Mouse (Mus musculus) hindbrain, embryonic 10.5 days (tissue): ENCODE data around the gene Erc2. TPM values are rescaled to one million over a fixed set of nuclear protein-coding genes. Genes with fewer than 3 reads are reported as not detected.

Source experiments
- DNase-seq: peaks from one replicate; pipeline ENCODE4 v3.0.0-alpha.2; 2017; ENCODE audit warnings: low spot score
- H3K27ac ChIP-seq: fragments of 300-500 bp; sonication (generic); 2 replicates; pipeline ENCODE4 v1.5.1; 2016; ENCODE audit warnings: mild to moderate bottlenecking, moderate library complexity
- H3K27me3 ChIP-seq: fragments of 300-500 bp; sonication (generic); 2 replicates; pipeline ENCODE4 v1.6.1; 2016; ENCODE audit warnings: mild to moderate bottlenecking; ENCODE audit not compliant: poor library complexity, insufficient read depth, severe bottlenecking
- H3K36me3 ChIP-seq: fragments of 300-500 bp; sonication (generic); 2 replicates; pipeline ENCODE4 v1.6.1; 2016; ENCODE audit warnings: mild to moderate bottlenecking, moderate library complexity
- H3K4me1 ChIP-seq: fragments of 300-500 bp; sonication (generic); replicated peaks from 2 replicates; pipeline ENCODE4 v1.6.1; 2016; ENCODE audit warnings: mild to moderate bottlenecking
- H3K4me3 ChIP-seq: fragments of 300-500 bp; sonication (generic); 2 replicates; pipeline ENCODE4 v1.5.1; 2016; ENCODE audit warnings: mild to moderate bottlenecking, moderate library complexity
- H3K9me3 ChIP-seq: fragments of 300-500 bp; sonication (generic); 2 replicates; pipeline ENCODE4 v1.6.1; 2016; ENCODE audit warnings: mild to moderate bottlenecking, moderate library complexity
- WGBS: fragments of 180-500 bp; shearing (Covaris S2); methylation state at CpG from one replicate; pipeline ENCODE4 v1.1.7; 2016; 5-methylcytosine and 5-hydroxymethylcytosine counted together
- polyA plus RNA-seq: library from polyadenylated mRNA; unstranded; fragments of >200 nt; fragmentation: Nextera tagmentation; extraction: Ambion mirVana; gene quantifications from 2 replicates; pipeline ENCODE4 v1.2.1, GENCODE M21; 2016

Gene Erc2
- polyA plus RNA-seq, 1 experiment from 2014 or later: 15.3 TPM

- Histone ChIP-seq H3K4me3 (no peak overlapping the region), H3K36me3 (no peaks in the 10 kb centered on the region), H3K27me3 (no peaks in the 10 kb centered on the region), H3K4me1 (no peaks in the 10 kb centered on the region; the same call in 1 of the 2 replicates), H3K9me3 (no peaks in the 10 kb centered on the region), H3K27ac (no peak overlapping the region)
- WGBS: 86% methylated on average over 6 of the region's 6 CpGs
- no peak for DNase-seq
These were observed 201.7 kb downstream of the Erc2 start for GRCm38 (mm10) chr14:27823897-27824296.

- Histone ChIP-seq H3K4me3 (no peak overlapping the region), H3K4me1 (no peaks in the 10 kb centered on the region; the same call in 1 of the 2 replicates), H3K27ac (no peak overlapping the region), H3K27me3 (no peaks in the 10 kb centered on the region), H3K9me3 (no peaks in the 10 kb centered on the region), H3K36me3 (no peaks in the 10 kb centered on the region)
- 91% methylated on average over 1 of the region's 1 CpGs for WGBS
- DNase-seq: no peak
These were observed 204.6 kb downstream of the Erc2 start for GRCm38 (mm10) chr14:27826829-27827228.

- no peaks in the 10 kb centered on the region for H3K27me3 ChIP-seq
- no peak for DNase-seq
- 44% methylated on average over 2 of the region's 2 CpGs for WGBS
- no peaks in the 10 kb centered on the region; the same call in 1 of the 2 replicates for H3K4me1 ChIP-seq
- H3K9me3 ChIP-seq: no peaks in the 10 kb centered on the region
- no peaks in the 10 kb centered on the region for H3K36me3 ChIP-seq
- no peak overlapping the region for H3K4me3 ChIP-seq
- no peak overlapping the region for H3K27ac ChIP-seq
These were observed 205.9 kb downstream of the Erc2 start for GRCm38 (mm10) chr14:27828089-27828488.

- DNase-seq: no peak
- Histone ChIP-seq H3K9me3 (no peaks in the 10 kb centered on the region), H3K27ac (no peak overlapping the region), H3K27me3 (no peaks in the 10 kb centered on the region), H3K4me3 (no peak overlapping the region), H3K36me3 (no peaks in the 10 kb centered on the region), H3K4me1 (no peaks in the 10 kb centered on the region; the same call in 1 of the 2 replicates)
- WGBS: 88% methylated on average over 4 of the region's 4 CpGs
These were observed 210.0 kb downstream of the Erc2 start for GRCm38 (mm10) chr14:27832196-27832595.

- no peaks in the 10 kb centered on the region for H3K4me1 ChIP-seq
- DNase-seq: no peak
- no peaks in the 10 kb centered on the region for H3K27me3 ChIP-seq
- WGBS: 95% methylated on average over 1 of the region's 1 CpGs
- no peak overlapping the region for H3K4me3 ChIP-seq
- no peaks in the 10 kb centered on the region for H3K36me3 ChIP-seq
- no peaks in the 10 kb centered on the region for H3K9me3 ChIP-seq
- no peak overlapping the region for H3K27ac ChIP-seq
These were observed 213.1 kb downstream of the Erc2 start for GRCm38 (mm10) chr14:27835351-27835750.

- no peak overlapping the region for H3K4me3 ChIP-seq
- WGBS: 87% methylated on average over 6 of the region's 6 CpGs
These were observed 215.4 kb downstream of the Erc2 start for GRCm38 (mm10) chr14:27837601-27838105.

DNA sequence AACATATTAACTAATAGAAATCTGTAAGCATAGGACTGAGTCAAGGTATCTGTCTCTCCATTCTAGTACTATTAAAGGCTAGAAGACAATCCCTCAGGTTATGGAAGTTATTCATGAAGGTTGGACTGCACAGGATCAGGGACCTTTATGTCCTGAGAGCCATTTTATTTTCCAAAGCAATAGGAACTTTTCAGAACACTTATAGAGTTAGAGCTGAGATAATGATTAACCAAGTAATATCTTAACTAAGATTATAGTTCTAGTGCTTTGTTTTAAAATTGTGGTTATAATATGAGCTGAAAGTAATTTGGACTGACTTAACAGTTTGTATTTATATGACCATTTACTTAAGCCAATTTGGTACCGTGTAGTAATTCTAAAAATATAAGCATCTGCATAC, 217.9 kb downstream of the Erc2 start:
- Histone ChIP-seq H3K4me1 (no peaks in the 10 kb centered on the region), H3K27me3 (no peaks in the 10 kb centered on the region), H3K36me3 (no peaks in the 10 kb centered on the region), H3K4me3 (no peak overlapping the region), H3K27ac (no peak overlapping the region), H3K9me3 (no peaks in the 10 kb centered on the region)
- 89% methylated on average over 1 of the region's 1 CpGs for WGBS
- no peak for DNase-seq

More at GRCm38 (mm10) chr14:27837601-27838105, 215.4 kb downstream of the Erc2 start:
- Histone ChIP-seq H3K36me3 (no peaks in the 10 kb centered on the region), H3K27me3 (no peaks in the 10 kb centered on the region), H3K27ac (no peak overlapping the region), H3K9me3 (no peaks in the 10 kb centered on the region), H3K4me1 (no peaks in the 10 kb centered on the region)
- no peak for DNase-seq

- WGBS: 78% methylated on average over 2 of the region's 2 CpGs
- DNase-seq: no peak
- Histone ChIP-seq H3K4me1 (no peaks in the 10 kb centered on the region), H3K27ac (no peak overlapping the region), H3K36me3 (no peaks in the 10 kb centered on the region), H3K4me3 (no peak overlapping the region), H3K9me3 (no peaks in the 10 kb centered on the region), H3K27me3 (no peaks in the 10 kb centered on the region)
These were observed 224.6 kb downstream of the Erc2 start for GRCm38 (mm10) chr14:27846875-27847274.

DNA sequence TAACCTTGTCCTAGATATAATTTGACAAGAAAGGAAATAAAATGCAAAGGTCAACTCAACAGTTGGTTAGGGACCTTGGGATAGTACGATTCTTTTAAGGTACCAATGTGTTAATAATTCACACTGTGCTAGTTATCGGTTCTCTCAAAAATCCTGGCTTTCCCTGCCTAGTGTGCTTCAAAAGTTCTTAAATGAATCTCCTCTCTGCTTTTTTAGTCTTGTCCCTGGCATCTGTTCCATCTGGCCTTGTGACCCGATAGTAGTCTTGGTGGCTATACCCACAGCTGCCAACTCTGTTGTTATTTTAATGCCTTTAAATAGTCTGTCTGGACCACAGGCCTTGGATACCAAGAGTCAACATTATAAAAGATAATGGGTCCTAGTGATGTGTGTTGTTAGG, 225.1 kb downstream of the Erc2 start:
- H3K36me3 ChIP-seq: no peaks in the 10 kb centered on the region
- no peak overlapping the region for H3K27ac ChIP-seq
- 81% methylated on average over 3 of the region's 3 CpGs for WGBS
- H3K4me1 ChIP-seq: no peaks in the 10 kb centered on the region
- no peaks in the 10 kb centered on the region for H3K27me3 ChIP-seq
- no peak overlapping the region for H3K4me3 ChIP-seq
- no peaks in the 10 kb centered on the region for H3K9me3 ChIP-seq
- DNase-seq: no peak

- 90% methylated on average over 2 of the region's 2 CpGs for WGBS
- peaks cover 4% of the 10 kb centered on the region; the same call in 1 of the 2 replicates for H3K4me1 ChIP-seq
- no peak overlapping the region for H3K27ac ChIP-seq
- H3K36me3 ChIP-seq: no peaks in the 10 kb centered on the region
- no peaks in the 10 kb centered on the region for H3K9me3 ChIP-seq
- no peaks in the 10 kb centered on the region for H3K27me3 ChIP-seq
- H3K4me3 ChIP-seq: no peak overlapping the region
- no peak for DNase-seq
These were observed 229.0 kb downstream of the Erc2 start for GRCm38 (mm10) chr14:27851231-27851630.

GRCm38 (mm10) chr14:27852606-27853005, 230.4 kb downstream of the Erc2 start:
- Histone ChIP-seq H3K27me3 (no peaks in the 10 kb centered on the region), H3K27ac (no peak overlapping the region), H3K36me3 (no peaks in the 10 kb centered on the region), H3K9me3 (no peaks in the 10 kb centered on the region), H3K4me3 (no peak overlapping the region), H3K4me1 (peaks cover 4% of the 10 kb centered on the region; the same call in 1 of the 2 replicates)
- no peak for DNase-seq
- 88% methylated on average over 6 of the region's 6 CpGs for WGBS

DNA sequence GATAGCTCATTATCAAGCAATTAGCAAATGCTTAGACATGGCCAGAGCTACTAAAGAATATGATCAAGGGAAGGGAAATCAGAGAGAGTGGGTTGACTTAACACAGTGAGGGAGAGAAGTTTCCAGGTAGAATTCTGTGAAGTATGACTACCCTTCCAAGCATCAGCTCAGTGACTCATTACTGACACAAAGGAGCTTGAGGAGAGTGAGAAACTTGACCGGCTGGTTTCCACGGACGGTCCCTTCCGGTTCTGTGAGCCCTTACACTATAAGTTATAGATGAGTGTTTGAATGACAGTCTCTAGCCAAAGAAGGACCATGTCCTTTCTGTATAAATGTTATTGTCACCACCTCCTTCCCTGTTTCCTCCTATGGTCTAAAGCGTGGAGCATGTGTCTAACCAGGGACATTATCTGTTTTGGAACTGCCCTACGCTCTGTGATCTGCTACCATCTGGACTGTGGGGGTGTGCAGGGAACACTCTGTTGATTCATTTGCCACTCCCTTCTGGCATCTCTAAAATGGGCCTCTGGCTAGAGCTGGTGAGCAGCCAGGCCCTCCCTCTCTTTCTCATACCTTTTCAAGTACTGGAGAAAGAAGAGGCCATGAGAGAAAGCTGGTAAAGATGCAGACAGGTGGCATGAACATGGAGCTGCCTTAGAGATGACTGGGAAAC, 238.3 kb downstream of the Erc2 start:
- H3K27me3 ChIP-seq: no peaks in the 10 kb centered on the region
- WGBS: 91% methylated on average over 6 of the region's 6 CpGs
- no peaks in the 10 kb centered on the region for H3K4me1 ChIP-seq

DNA sequence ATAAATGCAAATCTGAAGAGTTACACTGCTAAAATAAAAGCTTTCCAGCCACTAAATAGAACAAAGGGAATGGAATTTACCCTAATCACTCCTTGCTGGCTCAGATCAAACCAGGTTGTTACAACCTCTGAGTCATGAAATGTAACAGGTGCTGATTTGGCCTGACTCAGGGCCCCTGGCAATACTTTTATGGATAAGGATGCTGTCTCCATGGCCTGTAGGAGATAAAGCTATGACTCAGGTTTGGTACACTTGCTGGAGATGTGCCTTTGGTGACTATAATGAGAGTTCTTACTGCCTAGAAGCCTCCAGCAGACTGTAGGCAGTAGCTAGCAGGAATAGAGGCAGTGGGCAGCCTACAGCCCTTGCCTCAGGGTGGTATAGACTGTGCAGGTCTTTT, 240.1 kb downstream of the Erc2 start:
- no peaks in the 10 kb centered on the region for H3K9me3 ChIP-seq
- no peak for DNase-seq
- no peaks in the 10 kb centered on the region for H3K36me3 ChIP-seq
- H3K27me3 ChIP-seq: no peaks in the 10 kb centered on the region
- no peak overlapping the region for H3K27ac ChIP-seq
- H3K4me1 ChIP-seq: no peaks in the 10 kb centered on the region
- H3K4me3 ChIP-seq: no peak overlapping the region

More for the DNA sequence above, 238.3 kb downstream of the Erc2 start:
- Histone ChIP-seq H3K4me3 (no peak overlapping the region), H3K9me3 (no peaks in the 10 kb centered on the region), H3K27ac (no peak overlapping the region), H3K36me3 (no peaks in the 10 kb centered on the region)
- DNase-seq: no peak
